Mouse (Mus musculus) midbrain, embryonic 11.5 days (tissue): ENCODE measurements around the gene Reg4. TPM values are rescaled to one million over a fixed set of nuclear protein-coding genes. Genes with fewer than 3 reads are reported as not detected.

Experiments
- ATAC-seq: fragments of 200-750 bp; cut with Nextera tagmentation; 2 replicates; pipeline ENCODE4 v1.8.0; 2017; ENCODE audit warnings: moderate TSS enrichment, moderate library complexity; ENCODE audit not compliant: low FRiP score
- DNase-seq: peaks from one replicate; pipeline ENCODE4 v3.0.0; 2015; ENCODE audit warnings: low spot score; ENCODE audit errors: missing footprints
- H3K27ac ChIP-seq: fragments of 300-500 bp; sonication (generic); 2 replicates; pipeline ENCODE4 v1.5.1; 2014; ENCODE audit warnings: low read depth, low read length
- H3K27me3 ChIP-seq: fragments of 300-500 bp; sonication (generic); 2 replicates; pipeline ENCODE4 v1.6.1; 2014; ENCODE audit warnings: mild to moderate bottlenecking, low read length, moderate library complexity, mixed read lengths; ENCODE audit not compliant: control insufficient read depth, insufficient read depth
- H3K36me3 ChIP-seq: fragments of 300-500 bp; sonication (generic); 2 replicates; pipeline ENCODE4 v1.6.1; 2014; ENCODE audit warnings: mild to moderate bottlenecking, low read length, moderate library complexity, mixed read lengths; ENCODE audit not compliant: control insufficient read depth, insufficient read depth
- H3K4me1 ChIP-seq: fragments of 300-500 bp; sonication (generic); 2 replicates; pipeline ENCODE4 v1.6.1; 2014; ENCODE audit warnings: low read length; ENCODE audit not compliant: control insufficient read depth, insufficient read depth
- H3K4me2 ChIP-seq: fragments of 300-500 bp; sonication (generic); 2 replicates; pipeline ENCODE4 v1.6.1; 2014; ENCODE audit warnings: mild to moderate bottlenecking, moderate library complexity
- H3K4me3 ChIP-seq: fragments of 300-500 bp; sonication (generic); 2 replicates; pipeline ENCODE4 v1.5.1; 2014; ENCODE audit warnings: low read depth, low read length
- H3K9ac ChIP-seq: fragments of 300-500 bp; sonication (generic); 2 replicates; pipeline ENCODE4 v1.6.1; 2014; ENCODE audit warnings: low read length
- H3K9me3 ChIP-seq: fragments of 300-500 bp; sonication (generic); 2 replicates; pipeline ENCODE4 v1.6.1; 2016; ENCODE audit warnings: low read length; ENCODE audit not compliant: control insufficient read depth
- WGBS: fragments of 180-500 bp; shearing (Covaris S2); extraction: QIAGEN DNeasy Blood & Tissue Kit; methylation state at CpG from one replicate; pipeline ENCODE4 v1.1.7; 2014; 5-methylcytosine and 5-hydroxymethylcytosine counted together
- polyA plus RNA-seq: library from polyadenylated mRNA; unstranded; fragments of >200 nt; fragmentation: Nextera tagmentation; extraction: Ambion mirVana; gene quantifications from 2 replicates; pipeline ENCODE4 v1.2.1, GENCODE M21; 2014

Reg4 gene
- polyA plus RNA-seq, 1 experiment from 2014 or later: not detected

DNA sequence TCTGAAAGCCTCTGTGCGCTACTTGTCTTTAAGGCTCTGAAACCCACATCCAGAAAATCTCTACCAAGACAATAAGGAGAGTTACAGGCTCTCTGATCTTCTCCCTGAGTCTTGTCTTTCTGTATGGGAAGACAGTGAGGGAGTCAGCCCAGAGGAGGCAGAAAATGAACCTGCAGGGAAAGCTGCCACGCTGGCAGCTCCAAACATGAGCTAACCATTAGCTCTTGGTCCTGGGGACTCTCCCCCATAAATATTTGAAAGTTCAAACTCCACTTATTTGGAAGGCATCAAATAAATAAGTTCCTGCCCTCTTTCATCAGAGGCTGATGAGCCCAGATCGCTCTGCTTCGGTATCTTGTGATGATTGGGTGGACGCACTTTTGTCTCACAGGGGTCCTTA is 61.2 kb downstream of the Reg4 start:
- Histone ChIP-seq H3K4me3 (no peak overlapping the region), H3K27ac (no peak overlapping the region), H3K4me1 (no peaks in the 10 kb centered on the region), H3K27me3 (no peaks in the 10 kb centered on the region), H3K9me3 (no peaks in the 10 kb centered on the region), H3K36me3 (no peaks in the 10 kb centered on the region), H3K4me2 (no peak overlapping the region), H3K9ac (no peak overlapping the region)
- ATAC-seq (no peak), DNase-seq (no peak)
- 93% methylated on average over 5 of the region's 5 CpGs for WGBS

Other genes starting within 250 kb of the Reg4 start
- 17.0 and 17.6 TPM in 2 replicates for gene Notch2, start 208.6 kb upstream of the Reg4 start, polyA plus RNA-seq
- not detected in 2 replicates for gene Adam30, start 61.5 kb upstream of the Reg4 start, polyA plus RNA-seq
- 4.3 and 5.7 TPM in 2 replicates for gene Hmgcs2, start 58.3 kb downstream of the Reg4 start, polyA plus RNA-seq
- 317 and 361 TPM in 2 replicates for gene Phgdh, start 117.8 kb downstream of the Reg4 start, polyA plus RNA-seq
- gene Zfp697, start 160.3 kb downstream of the Reg4 start, polyA plus RNA-seq: 9.5 and 10.2 TPM in 2 replicates
- gene Gm4450, start 235.0 kb downstream of the Reg4 start, polyA plus RNA-seq: 0.10 TPM in 1 of 2 replicates, not detected in the other